Mouse (Mus musculus) heart, postnatal 14 days (tissue): ENCODE data around the gene Gm36864. TPM values are rescaled to one million over a fixed set of nuclear protein-coding genes. Genes with fewer than 3 reads are reported as not detected.
A peak's percentile ranks its signal among the peaks of the same experiment; 100 is the strongest.

Experiments used
- DNase-seq, 2 experiments: peaks; one replicate each; pipeline ENCODE4 v3.0.0; 2021 to 2022
- intact Hi-C: fragments of 180-260 bp; cut with DNase I; formaldehyde crosslinking; loops from one replicate; pipeline ENCODE4 v1.15.1; 2025
- total RNA-seq, 2 experiments: library from RNA; stranded (reverse); gene quantifications; 2 replicates each; pipeline ENCODE4 v1.2.3; 2021

Gm36864 gene
- total RNA-seq, 2 experiments from 2014 or later: not detected

DNA sequence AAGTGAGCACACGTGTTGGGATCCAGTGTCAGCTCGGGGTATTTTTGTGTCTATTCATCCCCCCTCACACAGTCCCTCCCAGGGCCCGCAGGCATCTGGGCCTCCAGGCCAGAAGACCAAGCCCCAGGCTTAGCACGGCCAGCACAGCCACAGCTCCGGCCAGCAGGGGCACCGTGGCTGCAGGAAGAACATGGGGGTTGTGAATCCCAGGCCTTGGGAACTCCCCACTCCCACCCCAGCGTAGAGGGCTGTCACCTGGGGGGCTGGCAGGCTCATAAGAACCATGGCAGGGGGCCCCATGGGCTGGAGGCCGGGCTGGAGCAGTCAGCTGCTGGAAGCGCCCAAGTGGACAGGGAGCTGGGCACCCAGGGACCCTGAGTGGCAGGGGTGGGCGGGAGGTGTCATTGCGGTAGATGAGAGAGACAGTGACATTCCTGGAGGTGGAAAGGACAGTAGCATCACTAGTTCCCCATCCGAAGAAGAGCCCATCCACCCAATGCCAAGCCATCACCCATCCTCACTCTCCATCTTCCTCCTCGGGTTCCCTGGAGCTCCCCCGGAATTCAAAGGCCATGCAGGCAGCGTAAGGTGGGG, 17.1 kb downstream of the Gm36864 start:
- DNase-seq: no peak
- intact Hi-C loops: no loop called here

DNA sequence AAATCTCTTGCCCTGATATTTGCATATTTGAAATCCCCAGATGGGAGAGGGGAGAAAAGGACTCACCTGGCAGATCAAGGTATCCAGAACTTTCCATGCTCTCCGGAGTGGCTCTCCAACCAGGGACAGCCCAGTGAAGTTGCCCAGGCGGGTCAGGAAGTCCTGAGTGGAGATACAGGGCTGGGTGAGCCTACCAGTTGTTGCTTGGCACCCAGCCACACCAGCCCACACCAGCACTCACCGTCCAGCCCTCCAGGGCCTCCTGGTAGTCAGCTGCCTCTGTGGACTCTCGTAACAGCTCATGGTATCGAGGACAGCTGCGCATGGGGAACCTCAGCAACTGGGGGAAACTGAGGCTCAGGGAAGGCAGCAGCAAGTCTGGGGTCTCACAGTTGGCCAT, 19.0 kb downstream of the Gm36864 start:
- intact Hi-C loops: no loop called here
- DNase-seq: no peak

DNA sequence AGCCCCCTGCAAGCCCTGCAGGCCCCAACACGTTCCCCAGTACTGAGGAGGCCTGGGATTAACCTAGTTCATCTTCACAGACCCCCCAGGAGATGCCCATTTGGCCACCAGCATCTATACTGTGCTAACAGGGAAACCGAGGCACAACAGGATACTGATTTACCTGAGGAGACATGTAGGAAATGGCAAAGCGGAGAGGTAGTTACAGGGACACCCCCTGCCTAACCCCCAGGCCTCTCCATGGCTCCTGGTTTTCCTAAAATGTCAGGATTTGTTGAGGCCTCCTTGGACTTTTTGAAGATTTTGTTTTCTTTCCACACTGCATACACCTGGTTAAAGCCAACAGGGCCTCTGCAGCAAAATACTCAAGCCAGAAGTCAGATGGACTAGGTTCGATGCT, 21.3 kb downstream of the Gm36864 start, which contains the start of gene Acp4:
TSS of gene Acp4 (minus strand) at position 101 of the 400 bp plus-strand sequence.
- no peak for DNase-seq
- intact Hi-C loops: no loop called here

- intact Hi-C loops: loop anchor here (10.0 kb wide), 1 partner anchor 294 kb away; the partner anchor contains the start of gene Nr1h2
Measured at GRCm38 (mm10) chr7:44260410-44260809, 24.4 kb downstream of the Gm36864 start.

GRCm38 (mm10) chr7:44261147-44261546, 25.2 kb downstream of the Gm36864 start, which contains the start of gene Gm15517:
Gene Gm15517 (plus strand): TSS chr7:44261447.
- intact Hi-C loops: loop anchor here (10.0 kb wide), 1 partner anchor 294 kb away; the partner anchor contains the start of gene Nr1h2
- no peak for DNase-seq

More at GRCm38 (mm10) chr7:44260410-44260809, 24.4 kb downstream of the Gm36864 start:
- DNase-seq: no peak

DNA sequence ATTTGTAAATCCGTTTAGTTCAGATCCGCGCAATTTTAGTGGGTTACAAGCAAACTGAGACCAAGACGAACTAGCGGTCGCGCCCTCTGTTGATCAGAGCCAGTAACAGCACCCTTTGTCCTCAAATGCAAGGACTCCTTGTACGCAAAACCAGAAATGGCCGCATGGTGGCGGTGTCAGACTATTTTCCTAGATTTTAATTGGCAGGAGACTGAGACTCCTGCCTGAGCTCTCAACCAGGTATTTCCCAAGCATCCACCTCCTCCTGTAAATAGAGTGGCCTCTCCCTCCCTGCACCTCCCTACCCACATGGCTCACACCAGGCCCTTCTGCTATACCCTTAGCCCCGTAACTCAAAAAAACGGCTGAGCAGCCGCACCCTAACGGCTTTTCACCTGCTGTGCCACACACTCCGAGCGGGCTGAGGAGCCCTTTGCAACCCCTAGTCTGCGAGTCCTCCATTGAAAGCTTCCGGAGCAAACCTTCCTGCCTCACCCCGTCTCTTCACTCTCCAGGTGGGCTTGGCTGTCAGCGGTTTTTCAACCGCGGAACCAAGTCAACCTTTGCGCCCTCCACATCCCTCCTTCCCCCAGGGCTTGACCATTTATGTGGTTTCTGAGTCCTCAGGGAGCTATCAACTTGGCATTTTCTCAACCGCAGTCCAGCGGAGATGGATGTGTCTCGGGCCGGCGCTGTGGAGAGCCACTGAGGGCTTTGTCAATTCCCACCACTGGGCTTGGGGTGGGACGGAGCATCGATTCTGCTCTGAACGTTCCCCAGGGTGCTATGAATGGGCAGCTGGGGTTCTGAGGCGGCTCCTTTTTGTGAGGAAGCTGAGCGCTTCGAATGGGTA, 27.0 kb downstream of the Gm36864 start:
- intact Hi-C loops: loop anchor here (1.0 to 10.0 kb wide), 4 partner anchors 42 to 292 kb away; partner anchors contain the start of gene Nr1h2
- DNase-seq: peak; percentile 92 to 96

GRCm38 (mm10) chr7:44268117-44268516, 32.1 kb downstream of the Gm36864 start:
- intact Hi-C loops: loop anchor here (10.0 kb wide), 1 partner anchor 287 kb away; the partner anchor contains the start of gene Nr1h2
- no peak for DNase-seq

- intact Hi-C loops: loop anchor here (10.0 kb wide), 1 partner anchor 285 kb away; the partner anchor contains the start of gene Nr1h2
- DNase-seq: no peak
Measured at GRCm38 (mm10) chr7:44269397-44269796, 33.4 kb downstream of the Gm36864 start.

DNA sequence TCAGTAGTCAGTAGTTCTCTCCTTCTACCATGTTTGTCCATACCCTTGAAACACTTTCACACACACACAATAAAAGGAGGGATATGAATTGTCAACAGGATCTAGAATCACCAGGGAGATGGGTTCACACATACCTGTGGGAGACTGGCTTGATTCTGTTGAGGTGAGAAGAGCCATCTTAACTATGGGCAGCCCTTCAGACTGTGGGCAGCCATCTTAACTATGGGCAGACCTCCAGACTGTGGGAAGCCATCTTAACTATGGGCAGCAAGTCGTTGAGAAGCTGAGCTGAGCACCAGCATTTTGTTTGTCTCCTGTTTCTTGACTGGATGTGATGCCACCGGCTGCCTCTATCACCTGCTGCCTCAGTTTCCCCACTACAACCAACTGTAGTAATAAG, 35.3 kb downstream of the Gm36864 start:
- DNase-seq: no peak
- intact Hi-C loops: no loop called here

GRCm38 (mm10) chr7:44272546-44272945, 36.6 kb downstream of the Gm36864 start:
- DNase-seq: no peak
- intact Hi-C loops: no loop called here

GRCm38 (mm10) chr7:44273446-44273845, 37.5 kb downstream of the Gm36864 start:
- intact Hi-C loops: no loop called here
- no peak for DNase-seq

DNA sequence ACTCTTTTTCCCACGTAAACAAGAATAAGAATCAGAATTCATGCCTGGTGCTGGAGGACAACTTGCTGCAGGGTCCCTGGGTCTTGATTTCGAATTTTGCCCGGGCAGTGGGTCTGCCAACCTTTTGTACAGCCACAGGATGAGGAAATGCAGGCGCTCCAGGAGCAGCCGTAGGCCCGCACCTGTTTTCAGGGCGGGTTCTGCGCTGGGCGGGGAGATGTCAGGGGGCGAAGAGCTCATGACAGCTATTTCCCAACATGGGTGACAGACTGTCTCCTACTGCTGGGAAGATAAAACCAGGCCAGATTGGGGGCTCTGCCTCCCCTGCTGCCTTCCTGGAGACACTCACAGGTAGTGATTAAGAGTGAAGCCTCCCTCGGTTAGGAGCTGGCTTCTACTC, 38.1 kb downstream of the Gm36864 start:
- intact Hi-C loops: no loop called here

GRCm38 (mm10) chr7:44275546-44275945, 39.6 kb downstream of the Gm36864 start:
- DNase-seq: no peak
- intact Hi-C loops: no loop called here

More for the DNA sequence above, 38.1 kb downstream of the Gm36864 start:
- no peak for DNase-seq

DNA sequence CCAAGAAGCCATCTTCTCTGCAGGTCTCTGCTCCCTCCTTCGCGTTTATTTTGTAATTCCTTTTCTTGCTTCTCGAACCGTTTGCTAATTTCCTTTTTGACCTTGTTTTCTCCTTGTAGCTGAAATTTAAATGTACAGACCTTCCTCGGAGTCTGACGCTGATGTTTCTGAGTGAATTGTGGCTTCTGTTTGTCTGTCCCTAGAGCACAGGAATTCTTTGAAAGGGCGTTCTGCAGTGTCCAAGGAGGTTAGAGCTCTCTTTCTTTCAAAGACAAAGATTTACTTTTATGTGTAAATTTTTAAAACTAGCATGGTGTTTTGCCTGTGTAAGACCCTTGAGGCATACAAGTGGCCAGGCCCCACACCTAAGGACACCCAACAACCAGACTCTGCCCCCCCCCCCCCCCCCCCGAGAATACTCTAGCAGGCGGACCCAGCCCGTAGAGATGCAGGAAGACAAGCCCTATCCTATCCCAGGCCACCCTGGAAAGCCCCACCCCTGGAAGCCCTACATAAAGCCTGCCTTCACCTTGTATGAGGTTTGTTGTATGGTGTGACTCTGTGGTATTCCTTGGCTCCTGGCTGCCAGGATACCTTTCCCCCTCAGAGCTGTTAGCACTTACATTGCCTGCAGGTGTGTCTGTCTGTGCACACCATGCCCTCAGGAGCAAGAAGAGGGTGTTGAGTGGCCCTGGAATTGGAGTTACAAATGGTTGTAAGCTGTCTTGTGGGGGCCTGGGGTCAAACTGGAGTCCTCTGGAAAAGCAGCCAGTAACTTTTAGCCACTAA, 40.7 kb downstream of the Gm36864 start:
- intact Hi-C loops: no loop called here
- DNase-seq: no peak

GRCm38 (mm10) chr7:44277250-44277622, 41.3 kb downstream of the Gm36864 start:
- DNase-seq: no peak
- intact Hi-C loops: no loop called here

- no peak for DNase-seq
- intact Hi-C loops: no loop called here
Measured at GRCm38 (mm10) chr7:44280959-44281358, 45.0 kb downstream of the Gm36864 start.

GRCm38 (mm10) chr7:44281586-44281985, 45.6 kb downstream of the Gm36864 start:
- intact Hi-C loops: no loop called here

GRCm38 (mm10) chr7:44287760-44288159, 51.8 kb downstream of the Gm36864 start:
- intact Hi-C loops: no loop called here
- no peak for DNase-seq

More at GRCm38 (mm10) chr7:44281586-44281985, 45.6 kb downstream of the Gm36864 start:
- DNase-seq: no peak

DNA sequence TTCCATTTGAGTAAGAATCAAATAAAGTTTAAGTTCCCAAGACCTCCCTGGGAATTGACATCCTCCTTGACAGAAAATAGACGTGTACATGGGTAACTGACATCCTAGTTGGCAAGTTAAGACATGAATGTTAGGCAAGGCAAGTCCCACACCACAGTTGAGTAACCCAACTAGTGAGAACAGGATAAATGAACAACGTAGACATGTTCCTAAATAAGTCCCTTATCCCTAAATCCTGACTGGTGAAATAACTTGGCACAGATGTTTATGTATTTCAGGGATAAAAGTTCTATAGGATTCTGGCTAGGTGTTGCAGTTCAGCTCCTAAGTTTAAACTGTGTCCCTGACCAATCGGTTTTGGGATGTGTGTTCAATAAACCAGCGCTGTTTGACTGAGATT, 55.0 kb downstream of the Gm36864 start:
- intact Hi-C loops: no loop called here
- no peak for DNase-seq

- intact Hi-C loops: no loop called here
- DNase-seq: no peak
Measured at GRCm38 (mm10) chr7:44291418-44291817, 55.4 kb downstream of the Gm36864 start.
